Mouse (Mus musculus) stomach, postnatal 0 days (tissue): Measurements from ENCODE around the gene Nfia. TPM values are rescaled to one million over a fixed set of nuclear protein-coding genes. Genes with fewer than 3 reads are reported as not detected.

Source experiments
- ATAC-seq: fragments of 200-750 bp; cut with Nextera tagmentation; 2 replicates; pipeline ENCODE4 v1.8.0; 2017; ENCODE audit not compliant: low FRiP score, low TSS enrichment
- DNase-seq: peaks from one replicate; pipeline ENCODE4 v3.0.0-alpha.2; 2016; ENCODE audit warnings: low spot score
- H3K27ac ChIP-seq: fragments of 300-500 bp; sonication (generic); replicated peaks from 2 replicates; pipeline ENCODE4 v1.5.1; 2014; ENCODE audit warnings: mild to moderate bottlenecking, control low read depth
- H3K27me3 ChIP-seq: fragments of 300-500 bp; sonication (generic); 2 replicates; pipeline ENCODE4 v1.6.1; 2014; ENCODE audit warnings: low read length; ENCODE audit not compliant: control insufficient read depth, insufficient read depth
- H3K36me3 ChIP-seq: fragments of 300-500 bp; sonication (generic); 2 replicates; pipeline ENCODE4 v1.6.1; 2014; ENCODE audit warnings: low read length, mixed read lengths; ENCODE audit not compliant: control insufficient read depth, insufficient read depth
- H3K4me1 ChIP-seq: fragments of 300-500 bp; sonication (generic); replicated peaks from 2 replicates; pipeline ENCODE4 v1.6.1; 2014; ENCODE audit warnings: antibody characterized with exemption; ENCODE audit not compliant: control insufficient read depth, insufficient read depth
- H3K4me2 ChIP-seq: fragments of 300-500 bp; sonication (generic); replicated peaks from 2 replicates; pipeline ENCODE4 v1.6.1; 2014; ENCODE audit warnings: low read depth, mild to moderate bottlenecking, control low read depth, moderate library complexity
- H3K4me3 ChIP-seq: fragments of 300-500 bp; sonication (generic); 2 replicates; pipeline ENCODE4 v1.5.1; 2014; ENCODE audit warnings: low read depth, low read length, control low read depth
- H3K9ac ChIP-seq: fragments of 300-500 bp; sonication (generic); 2 replicates; pipeline ENCODE4 v1.6.1; 2014; ENCODE audit warnings: mild to moderate bottlenecking, low read length, control low read depth, mixed read lengths
- H3K9me3 ChIP-seq: fragments of 300-500 bp; sonication (generic); 2 replicates; pipeline ENCODE4 v1.6.1; 2016; ENCODE audit warnings: low read length; ENCODE audit not compliant: control insufficient read depth
- CTCF ChIP-seq: IDR thresholded peaks from 2 replicates; pipeline ENCODE4 v1.5.1; 2016; ENCODE audit warnings: antibody characterized with exemption, low read depth, mild to moderate bottlenecking, moderate library complexity
- EP300 ChIP-seq: optimal IDR thresholded peaks from 2 replicates; pipeline ENCODE3; 2016; ENCODE audit warnings: antibody characterized with exemption
- WGBS: fragments of 180-500 bp; shearing (Covaris S2); extraction: QIAGEN DNeasy Blood & Tissue Kit; methylation state at CpG from one replicate; pipeline ENCODE4 v1.1.7; 2014; 5-methylcytosine and 5-hydroxymethylcytosine counted together
- polyA plus RNA-seq: library from polyadenylated mRNA; unstranded; fragments of >200 nt; fragmentation: Nextera tagmentation; extraction: Ambion mirVana; gene quantifications from 2 replicates; pipeline ENCODE4 v1.2.1, GENCODE M21; 2015

Nfia gene
- polyA plus RNA-seq, 1 experiment from 2014 or later: 26.0 TPM

- ATAC-seq (no peak), DNase-seq (no peak)
- no peak overlapping the region for H3K4me3 ChIP-seq
- no peak for TF ChIP-seq EP300
- TF ChIP-seq CTCF: no peak
- 94% methylated on average over 4 of the region's 4 CpGs for WGBS
- no peaks in the 10 kb centered on the region for H3K27me3 ChIP-seq
- H3K27ac ChIP-seq: no peak overlapping the region
- H3K9ac ChIP-seq: no peak overlapping the region
- no peaks in the 10 kb centered on the region for H3K4me1 ChIP-seq
- H3K4me2 ChIP-seq: no peak overlapping the region
- no peaks in the 10 kb centered on the region for H3K9me3 ChIP-seq
- H3K36me3 ChIP-seq: no peaks in the 10 kb centered on the region
Observed at GRCm38 (mm10) chr4:98134027-98134426, 361.5 kb downstream of the Nfia start.

- WGBS: 98% methylated on average over 2 of the region's 2 CpGs
- Histone ChIP-seq H3K9me3 (no peaks in the 10 kb centered on the region), H3K27me3 (no peaks in the 10 kb centered on the region), H3K4me1 (no peaks in the 10 kb centered on the region), H3K4me2 (no peak overlapping the region), H3K36me3 (no peaks in the 10 kb centered on the region), H3K4me3 (no peak overlapping the region), H3K9ac (no peak overlapping the region), H3K27ac (no peak overlapping the region)
- TF ChIP-seq CTCF (no peak), EP300 (no peak)
- no peak for DNase-seq
- no peak for ATAC-seq
Observed at GRCm38 (mm10) chr4:98136072-98136471, 363.5 kb downstream of the Nfia start.

- 26% methylated on average over 1 of the region's 1 CpGs for WGBS
- ATAC-seq (no peak), DNase-seq (no peak)
- no peaks in the 10 kb centered on the region for H3K27me3 ChIP-seq
- H3K36me3 ChIP-seq: no peaks in the 10 kb centered on the region
- no peaks in the 10 kb centered on the region for H3K9me3 ChIP-seq
- no peak overlapping the region for H3K4me2 ChIP-seq
- no peaks in the 10 kb centered on the region for H3K4me1 ChIP-seq
- H3K9ac ChIP-seq: no peak overlapping the region
- TF ChIP-seq EP300 (no peak), CTCF (no peak)
- H3K4me3 ChIP-seq: no peak overlapping the region
- no peak overlapping the region for H3K27ac ChIP-seq
Observed at GRCm38 (mm10) chr4:98142879-98143436, 370.4 kb downstream of the Nfia start.

GRCm38 (mm10) chr4:98150576-98150975 is 378.0 kb downstream of the Nfia start:
- Histone ChIP-seq H3K36me3 (no peaks in the 10 kb centered on the region), H3K4me2 (no peak overlapping the region), H3K4me3 (no peak overlapping the region), H3K9me3 (no peaks in the 10 kb centered on the region), H3K4me1 (no peaks in the 10 kb centered on the region), H3K27ac (no peak overlapping the region), H3K9ac (no peak overlapping the region), H3K27me3 (no peaks in the 10 kb centered on the region)
- no peak for TF ChIP-seq EP300
- no peak for TF ChIP-seq CTCF
- ATAC-seq: no peak
- no peak for DNase-seq
- WGBS: 78% methylated on average over 5 of the region's 5 CpGs

GRCm38 (mm10) chr4:98157921-98158320 is 385.4 kb downstream of the Nfia start:
- H3K27ac ChIP-seq: no peak overlapping the region
- H3K36me3 ChIP-seq: no peaks in the 10 kb centered on the region
- H3K27me3 ChIP-seq: no peaks in the 10 kb centered on the region
- no peaks in the 10 kb centered on the region for H3K9me3 ChIP-seq
- 62% methylated on average over 3 of the region's 3 CpGs for WGBS
- DNase-seq (no peak), ATAC-seq (no peak)
- no peak for TF ChIP-seq EP300
- TF ChIP-seq CTCF: no peak
- no peak overlapping the region for H3K9ac ChIP-seq
- no peak overlapping the region for H3K4me3 ChIP-seq
- no peaks in the 10 kb centered on the region for H3K4me1 ChIP-seq
- H3K4me2 ChIP-seq: no peak overlapping the region

- no peak for DNase-seq
- Histone ChIP-seq H3K4me1 (no peaks in the 10 kb centered on the region), H3K9ac (no peak overlapping the region), H3K36me3 (no peaks in the 10 kb centered on the region), H3K9me3 (no peaks in the 10 kb centered on the region), H3K4me2 (no peak overlapping the region), H3K27ac (no peak overlapping the region), H3K4me3 (no peak overlapping the region), H3K27me3 (no peaks in the 10 kb centered on the region)
- 66% methylated on average over 3 of the region's 3 CpGs for WGBS
- no peak for ATAC-seq
- TF ChIP-seq CTCF (no peak), EP300 (no peak)
Observed at GRCm38 (mm10) chr4:98166379-98166778, 393.8 kb downstream of the Nfia start.

Other genes starting within 250 kb of the Nfia start
- gene E130114P18Rik, start 5.3 kb downstream of the Nfia start, polyA plus RNA-seq: 1.2 and 1.9 TPM in 2 replicates